Mouse (Mus musculus) heart, embryonic 14.5 days (tissue): ENCODE data around the gene Suco. TPM values are rescaled to one million over a fixed set of nuclear protein-coding genes. Genes with fewer than 3 reads are reported as not detected.

Experiments
- ATAC-seq: fragments of 200-750 bp; cut with Nextera tagmentation; 2 replicates; pipeline ENCODE4 v1.8.0; 2017; ENCODE audit warnings: low read depth, moderate TSS enrichment; ENCODE audit not compliant: insufficient number of reproducible peaks, insufficient read depth, low FRiP score
- H3K27ac ChIP-seq, 2 experiments: fragments of 200-500 bp in 1 of 2; fragments of 300-500 bp in 1 of 2; sonication (generic) in 1 of 2; replicated peaks in 1 of 2; 2 replicates each; pipeline ENCODE4 v1.5.1; 2012 to 2014; ENCODE audit warnings: low read depth in 2 of 2, low read length in 2 of 2, control low read depth in 1 of 2, mild to moderate bottlenecking in 1 of 2, mixed read lengths in 1 of 2; ENCODE audit not compliant: control insufficient read depth in 1 of 2, insufficient read depth in 1 of 2
- H3K27me3 ChIP-seq: fragments of 300-500 bp; sonication (generic); 2 replicates; pipeline ENCODE4 v1.6.1; 2014; ENCODE audit warnings: mild to moderate bottlenecking, low read length, control low read depth; ENCODE audit not compliant: control insufficient read depth, insufficient read depth
- H3K36me3 ChIP-seq: fragments of 300-500 bp; sonication (generic); 2 replicates; pipeline ENCODE4 v1.6.1; 2014; ENCODE audit warnings: mild to moderate bottlenecking, control low read depth, low read length, mixed read lengths; ENCODE audit not compliant: control insufficient read depth, insufficient read depth
- H3K4me1 ChIP-seq, 2 experiments: fragments of 200-500 bp in 1 of 2; fragments of 300-500 bp in 1 of 2; sonication (generic) in 1 of 2; 2 replicates each; pipeline ENCODE4 v1.6.1; 2012 to 2014; ENCODE audit warnings: low read length in 2 of 2, control low read depth in 1 of 2, mixed read lengths in 1 of 2; ENCODE audit not compliant: control insufficient read depth in 2 of 2, insufficient read depth in 2 of 2
- H3K4me2 ChIP-seq: fragments of 300-500 bp; sonication (generic); 2 replicates; pipeline ENCODE4 v1.6.1; 2014; ENCODE audit warnings: mild to moderate bottlenecking, low read length
- H3K4me3 ChIP-seq, 2 experiments: fragments of 200-500 bp in 1 of 2; fragments of 300-500 bp in 1 of 2; sonication (generic) in 1 of 2; 2 replicates each; pipeline ENCODE4 v1.5.1; 2012 to 2014; ENCODE audit warnings: low read length in 2 of 2, mild to moderate bottlenecking in 2 of 2, control low read depth in 1 of 2, low read depth in 1 of 2, moderate library complexity in 1 of 2; ENCODE audit not compliant: control insufficient read depth in 1 of 2, insufficient read depth in 1 of 2
- H3K9ac ChIP-seq: fragments of 300-500 bp; sonication (generic); 2 replicates; pipeline ENCODE4 v1.6.1; 2014; ENCODE audit warnings: mild to moderate bottlenecking, low read length
- H3K9me3 ChIP-seq: fragments of 300-500 bp; sonication (generic); 2 replicates; pipeline ENCODE4 v1.6.1; 2016; ENCODE audit warnings: low read length, control low read depth; ENCODE audit not compliant: control insufficient read depth
- WGBS: fragments of 180-500 bp; shearing (Covaris S2); extraction: QIAGEN DNeasy Blood & Tissue Kit; methylation state at CpG from one replicate; pipeline ENCODE4 v1.1.7; 2014; 5-methylcytosine and 5-hydroxymethylcytosine counted together
- polyA plus RNA-seq: library from polyadenylated mRNA; unstranded; fragments of >200 nt; fragmentation: Nextera tagmentation; extraction: Ambion mirVana; gene quantifications from 2 replicates; pipeline ENCODE4 v1.2.1, GENCODE M21; 2014

Suco gene
- polyA plus RNA-seq, 1 experiment from 2014 or later = 19.2 TPM

DNA sequence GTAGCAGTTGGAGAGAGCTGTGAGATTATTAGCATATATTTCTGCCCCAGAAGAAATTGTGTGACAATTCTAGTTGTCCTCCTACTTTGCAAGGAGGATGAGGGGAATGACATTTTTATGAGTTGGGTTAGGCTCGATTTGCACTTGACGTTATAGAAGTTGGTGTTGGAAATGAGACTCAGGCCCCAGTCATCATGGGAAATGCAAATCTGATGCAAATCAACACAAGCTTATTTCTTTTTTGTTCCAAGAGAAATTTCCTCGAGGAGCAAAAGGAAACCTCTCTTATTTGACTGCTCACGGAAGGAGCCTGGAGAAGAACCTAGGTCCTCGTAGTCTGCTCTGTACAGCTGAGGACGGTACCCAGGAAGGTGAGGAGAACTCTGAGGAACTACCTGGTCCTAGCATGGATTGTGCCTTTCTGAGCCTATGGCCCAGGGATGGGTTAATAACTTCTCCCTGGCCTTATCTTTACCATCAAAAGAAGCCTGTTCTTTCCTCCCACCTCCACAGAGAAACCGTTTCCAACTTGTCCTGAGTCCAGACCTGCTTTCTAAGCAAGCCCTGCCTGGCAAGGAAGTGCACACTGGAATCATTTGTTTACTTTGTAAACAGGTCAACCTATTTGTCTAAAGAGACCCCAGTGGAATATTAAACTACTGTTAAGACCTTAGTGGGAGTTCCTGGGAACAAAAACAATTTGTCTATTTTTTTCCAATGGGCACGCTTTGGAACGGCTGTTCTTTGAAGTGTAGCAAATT, 26.4 kb upstream of the Suco start:
- H3K27ac ChIP-seq = no peak overlapping the region
- H3K4me2 ChIP-seq = no peak overlapping the region
- ATAC-seq = no peak
- no peak overlapping the region for H3K4me3 ChIP-seq
- H3K36me3 ChIP-seq = no peaks in the 10 kb centered on the region
- H3K9ac ChIP-seq = no peak overlapping the region
- H3K9me3 ChIP-seq = peaks cover 3% of the 10 kb centered on the region; the same call in 1 of the 2 replicates
- no peaks in the 10 kb centered on the region for H3K27me3 ChIP-seq
- H3K4me1 ChIP-seq = peaks cover 2 to 5% of the 10 kb centered on the region in 2 experiments; a peak in 2 of 4 replicates
- WGBS = 67% methylated on average over 9 of the region's 9 CpGs

DNA sequence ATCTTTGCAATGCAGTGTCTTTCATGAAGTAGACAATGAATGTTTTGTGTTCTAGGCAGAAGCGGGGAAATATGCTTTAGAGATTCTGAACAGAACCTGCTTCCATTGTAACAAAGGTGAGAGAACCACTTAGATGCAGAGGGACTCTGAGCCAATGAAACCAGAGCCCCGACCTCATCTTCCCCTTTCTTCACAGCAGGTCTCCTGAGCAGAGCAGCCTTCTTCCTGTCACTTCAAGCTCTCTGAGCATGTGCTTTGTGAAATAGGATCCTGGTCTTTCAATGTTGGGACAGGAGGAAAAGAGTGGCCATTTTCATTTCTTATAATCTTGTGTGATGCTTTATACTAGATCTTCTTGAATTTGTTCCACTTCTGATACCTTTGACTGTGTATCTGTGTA, 23.6 kb upstream of the Suco start:
- H3K27me3 ChIP-seq = no peaks in the 10 kb centered on the region
- no peaks in the 10 kb centered on the region for H3K36me3 ChIP-seq
- no peak overlapping the region for H3K4me2 ChIP-seq
- no peak overlapping the region for H3K9ac ChIP-seq
- ATAC-seq = no peak
- H3K9me3 ChIP-seq = peaks cover 3% of the 10 kb centered on the region; the same call in 1 of the 2 replicates
- no peak overlapping the region for H3K27ac ChIP-seq
- 67% methylated on average over 2 of the region's 2 CpGs for WGBS
- no peak overlapping the region for H3K4me3 ChIP-seq
- no peaks in the 10 kb centered on the region for H3K4me1 ChIP-seq

DNA sequence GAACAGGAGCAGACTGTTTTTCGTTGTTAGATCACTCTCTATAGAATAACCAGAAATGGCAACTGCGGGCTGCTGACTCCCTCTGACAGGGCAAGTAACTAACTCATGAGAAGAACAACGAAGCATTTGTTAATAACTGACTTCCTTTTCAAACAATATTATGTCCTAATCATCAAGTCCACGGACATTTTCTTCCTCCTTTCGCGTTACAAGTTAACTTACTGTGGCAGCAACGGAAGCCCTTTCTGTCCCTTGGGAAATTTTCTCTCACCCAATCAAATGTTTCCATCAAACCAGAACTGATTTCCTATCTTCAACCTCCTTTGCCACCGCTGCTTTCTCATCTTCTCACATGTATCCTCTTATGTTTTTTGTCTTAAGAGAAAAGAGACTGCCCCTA, 20.8 kb upstream of the Suco start:
- Histone ChIP-seq H3K4me2 (no peak overlapping the region), H3K9me3 (peaks cover 3% of the 10 kb centered on the region; the same call in 1 of the 2 replicates), H3K27ac (no peak overlapping the region), H3K4me1 (peaks cover 3 to 9% of the 10 kb centered on the region in 2 experiments), H3K9ac (no peak overlapping the region), H3K36me3 (no peaks in the 10 kb centered on the region), H3K4me3 (no peak overlapping the region), H3K27me3 (no peaks in the 10 kb centered on the region)
- no peak for ATAC-seq
- 77% methylated on average over 8 of the region's 8 CpGs for WGBS

DNA sequence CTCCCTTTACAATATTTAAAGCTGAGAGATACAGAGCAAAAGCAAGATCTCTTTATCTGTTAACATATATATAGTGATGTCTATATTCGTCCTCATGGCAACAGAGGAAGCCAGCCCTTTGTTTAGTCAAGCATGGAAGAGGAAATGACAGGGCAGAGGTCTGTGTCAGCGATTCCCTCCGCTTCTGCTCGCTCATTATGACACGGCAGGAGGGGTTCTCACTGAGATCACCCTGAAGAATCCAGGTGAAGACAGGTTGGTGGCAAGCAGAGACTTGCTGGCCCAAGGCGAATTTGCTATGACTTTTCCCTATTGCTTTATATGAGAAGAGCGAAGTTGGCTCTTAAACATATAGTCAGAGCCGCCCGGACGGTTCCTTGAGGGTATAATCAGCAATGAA, 19.6 kb upstream of the Suco start:
- no peak overlapping the region for H3K27ac ChIP-seq
- 63% methylated on average over 10 of the region's 10 CpGs for WGBS
- H3K4me3 ChIP-seq = no peak overlapping the region
- H3K9me3 ChIP-seq = peaks cover 3% of the 10 kb centered on the region; the same call in 1 of the 2 replicates
- no peaks in the 10 kb centered on the region for H3K36me3 ChIP-seq
- H3K9ac ChIP-seq = no peak overlapping the region
- peaks cover 3 to 14% of the 10 kb centered on the region in 2 experiments for H3K4me1 ChIP-seq
- ATAC-seq = no peak; the same call in 1 of the 2 replicates
- H3K27me3 ChIP-seq = no peaks in the 10 kb centered on the region
- no peak overlapping the region; the same call in 1 of the 2 replicates for H3K4me2 ChIP-seq

DNA sequence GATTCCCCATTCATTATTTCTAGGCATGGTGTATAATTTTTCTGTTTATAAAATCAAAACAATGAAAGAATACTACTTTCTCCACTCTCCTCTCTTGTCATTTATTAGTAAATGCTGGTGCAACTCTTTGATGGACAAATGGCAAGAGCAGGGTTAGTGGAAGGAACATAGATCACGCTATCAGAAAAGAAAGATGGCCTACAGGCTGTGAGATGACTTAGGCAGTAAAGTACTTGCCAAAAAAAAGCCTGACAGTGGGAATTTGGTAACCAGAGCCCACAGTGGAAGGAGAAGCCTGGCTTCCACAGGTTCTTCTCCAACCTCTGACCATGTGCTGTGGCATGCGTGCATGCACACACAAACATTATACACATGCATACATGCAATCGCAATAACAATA, 18.5 kb upstream of the Suco start:
- Histone ChIP-seq H3K9me3 (peaks cover 3% of the 10 kb centered on the region; the same call in 1 of the 2 replicates), H3K4me2 (no peak overlapping the region), H3K9ac (no peak overlapping the region), H3K36me3 (no peaks in the 10 kb centered on the region), H3K4me3 (no peak overlapping the region), H3K4me1 (peaks cover 3 to 14% of the 10 kb centered on the region in 2 experiments), H3K27me3 (no peaks in the 10 kb centered on the region), H3K27ac (no peak overlapping the region)
- no peak for ATAC-seq
- WGBS = 93% methylated on average over 3 of the region's 3 CpGs

DNA sequence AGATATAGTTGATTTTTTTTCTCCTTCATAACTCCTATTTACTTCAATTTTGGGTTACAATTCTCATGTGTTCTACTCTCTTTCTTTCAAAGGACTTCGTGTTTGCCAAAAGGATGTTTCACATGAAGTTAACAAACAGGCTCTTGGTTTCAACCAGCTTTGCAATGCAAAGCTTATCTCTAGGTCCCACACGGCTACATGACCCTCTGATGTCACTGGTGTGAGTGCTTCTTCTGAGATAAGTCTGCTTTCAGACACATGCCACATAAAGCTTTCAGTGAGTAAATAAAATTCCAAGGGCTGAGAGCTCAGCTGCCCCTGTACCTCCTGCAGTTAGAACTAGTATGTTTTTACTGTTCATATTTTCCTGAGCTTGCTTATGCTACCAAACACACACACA, 18.1 kb upstream of the Suco start:
- no peak for ATAC-seq
- Histone ChIP-seq H3K36me3 (no peaks in the 10 kb centered on the region), H3K9me3 (peaks cover 3% of the 10 kb centered on the region; the same call in 1 of the 2 replicates), H3K27ac (no peak overlapping the region), H3K4me3 (no peak overlapping the region), H3K27me3 (no peaks in the 10 kb centered on the region), H3K4me1 (peaks cover 3 to 14% of the 10 kb centered on the region in 2 experiments), H3K4me2 (no peak overlapping the region), H3K9ac (no peak overlapping the region)
- WGBS = 23% methylated on average over 2 of the region's 2 CpGs

DNA sequence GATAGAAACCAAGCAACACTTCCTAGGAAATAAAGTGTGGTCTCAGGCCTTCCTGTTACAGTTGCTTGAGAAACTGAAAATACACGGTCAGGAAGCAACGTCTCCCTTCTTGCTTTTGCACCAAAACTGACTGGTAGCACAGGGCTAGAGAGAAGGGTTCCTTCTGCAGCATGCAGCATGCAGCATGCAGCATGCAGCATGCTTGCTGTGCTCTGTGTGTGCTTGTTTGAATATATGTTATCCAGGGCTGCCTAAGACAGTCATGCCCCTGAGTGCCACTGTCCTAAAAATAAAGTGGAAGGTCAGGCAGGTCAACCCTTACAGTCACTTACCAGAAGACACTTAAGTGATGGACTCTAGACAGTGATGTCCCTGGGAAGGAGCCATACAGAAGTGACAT, 17.6 kb upstream of the Suco start:
- H3K4me1 ChIP-seq = peaks cover 3 to 14% of the 10 kb centered on the region in 2 experiments
- H3K4me2 ChIP-seq = no peak overlapping the region
- no peak overlapping the region for H3K9ac ChIP-seq
- H3K27me3 ChIP-seq = no peaks in the 10 kb centered on the region
- WGBS = 35% methylated on average over 2 of the region's 2 CpGs
- H3K4me3 ChIP-seq = no peak overlapping the region
- peak overlapping the region in 1 of 2 experiments; percentile 61; a peak in 2 of 4 replicates for H3K27ac ChIP-seq
- no peaks in the 10 kb centered on the region for H3K36me3 ChIP-seq
- peaks cover under 1% of the 10 kb centered on the region; the same call in 1 of the 2 replicates for H3K9me3 ChIP-seq
- ATAC-seq = no peak
